Mouse (Mus musculus): ENCODE data around the gene Hps6. TPM values are rescaled to one million over a fixed set of nuclear protein-coding genes. Genes with fewer than 3 reads are reported as not detected.

Hps6 gene
- total RNA-seq, 2 experiments from 2014 or later: 6.1 to 6.5 TPM

DNA sequence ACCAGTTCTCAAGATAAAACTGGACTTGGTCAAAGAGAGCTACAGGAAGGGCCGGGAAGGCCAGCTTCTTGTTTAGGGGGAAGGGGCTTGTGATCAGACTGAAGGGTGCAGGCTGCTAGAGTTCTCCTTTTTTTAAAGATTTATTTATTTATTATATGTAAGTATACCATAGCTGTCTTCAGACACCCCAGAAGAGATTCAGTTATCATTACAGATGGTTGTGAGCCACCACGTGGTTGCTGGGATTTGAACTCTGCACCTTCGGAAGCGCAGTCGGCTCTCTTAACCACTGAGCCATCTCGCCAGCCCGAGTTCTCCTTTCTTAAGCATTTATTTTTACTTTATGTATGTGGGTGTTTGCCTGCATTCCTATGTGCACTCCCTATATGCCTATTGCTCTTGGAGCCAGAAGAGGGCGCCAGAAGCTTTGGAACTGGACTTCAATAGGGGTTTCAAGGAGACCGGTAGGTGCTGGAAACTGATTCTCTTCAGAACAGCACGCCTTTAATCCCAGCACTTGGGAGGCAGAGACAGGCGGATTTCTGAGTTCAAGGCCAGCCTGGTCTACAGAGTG, 25.5 kb downstream of the Hps6 start:
- intact Hi-C loops (cut with DNase I): no loop called here
- no peak for DNase-seq

DNA sequence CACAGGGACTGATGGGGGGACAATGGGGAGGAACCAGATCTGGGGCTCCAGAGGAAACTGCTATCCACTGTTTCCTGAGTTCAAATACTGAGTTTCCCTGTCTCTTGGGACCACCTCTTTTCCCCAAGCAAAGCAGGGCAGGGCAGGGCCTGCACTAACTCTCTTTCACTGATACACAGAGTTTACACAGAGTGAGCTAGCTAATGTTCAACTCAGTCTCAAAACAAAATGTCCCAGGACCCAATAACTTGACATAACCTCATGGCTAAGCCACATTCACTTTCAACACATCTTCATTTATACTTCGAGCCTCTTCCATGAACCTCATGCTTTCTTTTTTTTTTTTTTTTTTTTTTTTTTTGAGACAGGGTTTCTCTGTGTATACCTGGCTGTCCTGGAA, 26.3 kb downstream of the Hps6 start:
- intact Hi-C loops (cut with DNase I): no loop called here
- no peak for DNase-seq

DNA sequence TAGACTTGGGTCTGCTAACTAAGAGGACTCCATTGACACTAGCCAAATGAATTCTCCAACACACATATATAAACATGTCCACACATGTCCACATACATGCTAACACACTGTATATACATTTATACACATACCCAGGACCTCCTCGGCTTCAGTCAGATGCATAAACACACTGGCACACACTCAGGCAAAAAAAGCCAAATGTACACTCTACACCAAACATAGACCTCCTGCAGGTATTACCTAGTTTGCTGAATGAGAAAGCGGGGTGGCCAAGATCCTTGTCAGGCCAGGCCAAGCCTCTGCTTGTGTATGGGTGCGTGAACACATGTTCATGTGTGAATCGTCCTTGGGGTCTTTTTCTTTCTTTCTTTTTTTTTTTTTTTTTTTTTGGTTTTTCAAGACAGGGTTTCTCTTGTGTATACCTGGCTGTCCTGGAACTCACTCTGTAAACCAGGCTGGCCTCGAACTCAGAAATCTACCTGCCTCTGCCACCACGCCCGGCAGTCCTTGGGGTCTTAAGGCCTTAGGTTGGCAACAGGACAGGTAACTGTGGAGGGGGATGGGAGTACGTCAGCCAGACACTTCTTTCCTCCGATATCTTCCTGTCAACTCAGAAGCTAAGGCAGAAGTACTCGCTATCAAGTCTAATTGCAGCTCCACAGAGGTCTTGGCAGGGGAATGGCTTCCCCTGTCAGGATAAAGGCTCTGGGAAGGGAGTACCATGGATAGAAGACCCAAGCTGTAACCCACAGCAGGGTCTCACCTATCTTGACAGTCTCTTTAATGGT, 27.1 kb downstream of the Hps6 start:
- DNase-seq: no peak
- intact Hi-C loops (cut with DNase I): no loop called here

DNA sequence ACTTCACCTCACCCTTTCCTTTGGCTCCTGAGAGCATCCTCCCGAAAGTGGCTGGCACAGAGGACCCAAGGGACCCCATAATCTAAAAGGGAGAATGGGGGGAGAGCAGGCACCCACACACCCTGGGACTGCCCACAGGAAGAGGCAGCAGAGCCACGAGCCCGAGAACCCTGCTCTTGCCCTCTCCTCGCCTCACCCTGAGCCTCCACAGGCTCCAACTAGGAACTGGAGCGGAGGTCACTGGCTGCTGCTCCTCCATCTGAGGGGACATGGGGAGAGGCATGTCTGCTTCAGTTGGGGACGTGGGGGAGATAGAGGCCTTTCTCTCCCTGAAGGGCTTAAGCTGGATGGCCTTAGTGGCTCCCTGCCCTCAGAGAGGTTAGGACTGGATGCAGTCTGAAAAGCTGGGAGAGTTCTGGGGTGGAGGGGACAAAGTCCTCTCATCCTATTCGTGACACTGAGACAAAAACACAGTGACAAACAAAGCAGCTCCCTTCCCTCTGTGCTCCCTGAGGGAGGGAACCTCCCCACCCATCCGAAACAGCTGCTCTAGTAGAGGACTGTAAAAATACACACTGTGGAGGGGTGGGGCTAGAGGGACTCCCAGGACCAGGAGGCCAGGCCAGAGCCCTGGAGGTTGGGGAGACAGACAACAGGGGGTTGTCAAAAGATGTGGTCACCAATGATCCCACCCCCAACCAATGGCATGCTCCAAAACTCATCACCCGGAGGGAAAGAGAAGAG, 28.6 kb downstream of the Hps6 start:
- intact Hi-C loops (cut with DNase I): no loop called here
- DNase-seq: peak in 1 of 2 experiments; percentile 31

DNA sequence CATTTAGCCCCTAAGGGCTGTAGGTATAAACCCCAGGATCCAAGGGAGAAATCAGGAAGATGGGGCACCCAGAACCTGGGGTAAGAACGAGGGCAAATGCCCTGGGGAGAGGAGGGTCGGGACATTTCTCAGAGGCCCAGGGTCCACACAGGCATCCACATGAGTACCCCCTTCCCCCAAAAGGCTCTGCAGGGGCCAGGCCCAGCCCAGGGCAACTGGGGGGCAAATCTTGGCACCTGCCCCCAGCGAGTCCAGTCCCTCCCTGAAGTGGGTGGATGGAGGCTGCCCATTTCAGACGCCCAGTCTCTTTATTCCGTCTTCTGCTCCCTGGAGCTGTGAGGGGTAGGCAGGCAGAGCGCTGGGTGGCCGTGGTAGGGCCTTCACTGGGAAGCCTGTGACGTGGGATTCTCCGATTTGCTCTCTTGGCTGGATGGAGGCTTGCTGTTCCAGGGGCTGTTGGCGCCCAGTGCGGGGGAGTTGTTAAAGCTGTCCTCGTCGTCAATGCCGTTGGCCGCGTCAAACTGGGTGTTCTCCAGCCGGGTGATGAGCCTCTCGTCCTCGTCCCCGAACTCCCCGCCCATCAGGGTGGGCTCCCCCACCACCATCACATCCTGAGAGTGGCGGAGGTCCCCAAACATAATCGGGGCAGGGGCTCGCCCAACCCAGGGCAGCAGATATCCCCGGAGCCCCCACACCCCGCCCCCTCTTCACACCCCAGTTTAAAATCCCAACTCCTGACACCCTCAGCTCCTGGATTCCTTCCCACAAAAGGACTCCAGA, 29.6 kb downstream of the Hps6 start:
- DNase-seq: no peak
- intact Hi-C loops (cut with DNase I): no loop called here

DNA sequence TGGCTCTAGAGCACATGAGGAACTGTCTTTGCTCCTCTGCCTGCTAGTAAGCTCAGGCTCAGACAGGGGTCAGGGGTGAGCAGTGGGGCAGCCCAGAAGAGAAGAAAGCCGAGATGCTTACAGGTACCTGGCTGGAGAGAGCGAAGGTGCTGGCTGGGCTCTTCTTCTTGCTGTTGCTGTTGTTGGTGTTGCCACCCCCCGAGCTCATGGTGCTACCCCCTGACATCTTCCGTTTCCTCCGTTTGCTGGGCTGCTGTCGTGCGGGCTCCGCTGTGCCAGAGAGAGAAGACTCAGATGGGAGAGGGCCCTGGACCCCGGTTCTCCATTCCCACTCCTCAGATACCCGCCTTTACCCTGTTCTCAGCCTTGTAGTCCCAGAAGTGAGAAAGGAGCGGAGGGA, 30.6 kb downstream of the Hps6 start:
- DNase-seq: no peak
- intact Hi-C loops (cut with DNase I): no loop called here

DNA sequence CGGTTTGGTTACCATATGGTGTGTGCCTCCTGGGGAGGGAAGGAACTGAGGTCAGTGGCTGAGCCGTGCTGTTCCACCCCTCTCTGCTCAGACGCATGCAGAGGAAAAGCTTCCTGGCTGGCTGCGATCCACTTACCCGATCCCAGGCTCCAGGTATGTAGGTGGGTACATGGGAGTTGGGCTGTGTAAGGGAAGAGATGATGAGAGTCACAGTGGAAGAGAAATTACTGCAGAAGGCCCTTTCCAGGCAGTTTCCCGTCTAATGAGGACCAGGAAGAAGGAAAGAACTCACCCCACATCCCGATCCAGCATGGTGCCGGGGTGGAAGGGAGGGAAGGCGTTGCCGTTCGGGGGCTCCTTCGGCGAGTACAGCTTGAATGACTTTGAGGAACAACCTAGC, 32.7 kb downstream of the Hps6 start:
- no peak for DNase-seq
- intact Hi-C loops (cut with DNase I): no loop called here

DNA sequence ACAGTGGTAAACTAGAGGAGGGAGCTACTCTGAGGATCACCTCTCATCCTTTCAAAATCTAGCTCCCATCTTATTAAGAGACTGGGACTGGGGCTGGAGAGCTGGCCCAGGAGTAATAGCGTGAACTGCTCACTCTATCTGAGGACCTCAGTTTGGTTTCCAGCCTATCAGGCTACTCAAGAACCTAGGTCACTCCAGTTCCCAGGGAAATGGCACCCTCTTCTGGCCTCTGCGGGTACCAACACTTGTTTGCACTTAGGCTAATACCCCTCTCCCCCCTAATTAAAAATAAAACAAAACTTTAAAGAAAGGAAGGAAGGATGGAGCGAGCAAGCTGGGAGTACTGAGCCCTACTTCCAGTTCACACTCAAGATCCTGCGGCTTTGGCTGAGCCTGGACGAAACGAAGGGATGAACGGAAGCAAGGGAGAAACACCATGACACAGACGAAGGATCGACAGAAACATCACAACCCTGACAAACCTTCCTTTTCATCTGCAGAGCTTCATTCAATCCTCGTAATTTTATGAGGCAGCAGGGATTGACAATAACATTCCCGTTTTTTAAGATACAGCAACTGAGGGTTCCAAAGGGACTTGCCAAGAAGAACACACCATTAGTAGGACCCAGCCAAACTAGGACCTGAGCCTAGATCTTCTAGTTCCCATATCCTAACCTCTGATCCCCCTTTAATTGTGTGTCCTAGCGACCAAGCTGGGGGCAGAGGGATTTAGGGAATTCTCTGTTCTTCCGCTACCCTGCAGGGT, 33.4 kb downstream of the Hps6 start:
- DNase-seq: no peak
- intact Hi-C loops (cut with DNase I): no loop called here

DNA sequence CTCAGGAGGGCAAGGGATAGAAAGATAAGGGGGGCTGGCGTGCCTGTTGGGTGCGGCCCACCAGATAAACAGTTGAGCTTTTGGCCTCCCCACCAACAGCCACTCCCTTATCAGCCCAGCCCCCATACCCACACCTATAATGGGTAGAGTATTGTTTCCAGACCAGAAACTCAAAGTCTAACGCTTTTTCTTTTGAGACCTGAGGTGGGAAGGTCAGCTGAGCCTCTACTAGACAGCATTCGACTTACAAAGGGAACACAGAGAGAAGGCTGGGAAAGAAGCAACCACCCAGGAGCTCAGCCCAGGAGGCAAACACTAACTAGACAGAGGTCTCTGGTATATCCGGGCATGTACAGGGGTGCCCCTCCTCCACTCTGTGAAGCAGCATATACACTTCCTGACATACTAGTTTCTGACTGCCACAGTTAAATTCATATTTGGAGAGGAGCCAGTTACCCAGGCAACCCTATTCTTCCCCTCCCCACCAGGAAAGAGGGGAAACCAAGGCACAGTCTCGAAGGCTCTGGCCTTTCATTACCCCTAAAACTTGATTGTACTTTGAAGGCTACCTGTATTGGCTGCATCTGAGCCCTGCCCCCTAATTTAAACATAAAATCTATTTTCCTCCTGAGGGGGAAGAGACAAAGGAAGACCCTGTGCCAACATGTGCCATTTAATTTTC, 34.1 kb downstream of the Hps6 start:
- DNase-seq: no peak
- intact Hi-C loops (cut with DNase I): no loop called here

DNA sequence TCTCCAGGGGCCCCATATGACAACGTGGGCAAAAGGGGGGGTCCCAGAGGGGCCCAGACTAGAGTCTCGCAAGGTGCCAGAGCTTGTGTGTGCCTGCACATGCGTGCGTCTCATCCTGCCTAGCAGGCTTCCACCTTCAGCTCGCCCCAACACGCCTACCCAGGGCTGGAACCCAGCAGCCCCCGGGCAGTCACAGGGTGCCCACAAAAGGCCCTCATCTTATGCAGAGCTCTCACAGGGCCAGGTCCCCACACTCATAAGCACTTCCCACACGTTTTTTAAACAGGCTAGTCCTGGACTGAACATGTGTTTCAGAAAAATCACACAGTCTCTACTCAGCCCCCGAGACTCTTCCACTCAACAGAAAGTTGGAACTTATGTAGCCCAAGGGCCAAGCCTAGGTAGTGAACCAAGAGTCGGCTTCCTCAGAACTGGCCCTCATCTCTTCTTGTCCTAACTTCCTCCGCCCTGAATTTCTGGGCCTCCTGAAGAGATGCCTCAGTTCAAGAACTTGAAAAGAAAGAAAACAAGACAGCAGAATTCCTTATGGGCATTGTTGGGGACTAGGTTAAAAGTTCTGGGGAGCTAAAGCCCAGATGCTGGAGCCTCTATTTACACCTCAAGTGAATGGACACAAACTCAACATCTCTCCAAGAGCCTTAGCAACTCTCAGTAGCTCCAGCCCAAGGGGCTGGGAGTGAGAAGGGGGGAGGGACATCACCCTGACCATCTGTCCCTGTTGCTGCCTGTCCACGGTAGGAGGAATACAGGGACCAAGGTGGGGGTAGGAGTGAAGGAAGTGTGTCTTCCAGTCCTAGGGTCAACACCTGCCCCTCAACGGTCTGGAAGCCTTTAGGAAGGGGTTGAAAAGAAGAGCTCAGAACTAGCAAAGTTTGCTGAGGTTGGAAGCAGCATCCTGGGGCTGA, 34.9 kb downstream of the Hps6 start:
- intact Hi-C loops (cut with DNase I): no loop called here
- no peak for DNase-seq

DNA sequence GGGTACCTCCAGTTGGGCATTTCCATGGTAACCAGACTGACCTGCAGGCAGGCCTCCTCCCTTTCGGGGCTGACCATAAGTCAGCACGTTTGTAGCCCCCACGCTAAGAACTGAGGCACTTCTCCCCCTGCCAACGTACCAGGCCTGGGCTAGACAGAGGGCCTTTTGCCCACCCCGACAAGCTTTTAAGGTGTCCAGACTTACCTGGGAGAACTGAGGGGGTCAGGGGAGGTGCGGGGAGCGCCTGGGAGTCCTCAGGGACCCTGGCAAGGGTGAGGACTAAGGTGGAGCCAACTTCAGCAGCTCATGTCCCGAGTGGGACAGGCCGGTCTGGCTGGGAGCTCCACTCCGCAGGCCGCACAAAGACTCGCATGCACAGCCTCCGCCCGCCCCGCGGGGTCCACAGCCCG, 35.5 kb downstream of the Hps6 start:
- intact Hi-C loops (cut with DNase I): no loop called here
- peak; percentile 39 to 41 for DNase-seq

DNA sequence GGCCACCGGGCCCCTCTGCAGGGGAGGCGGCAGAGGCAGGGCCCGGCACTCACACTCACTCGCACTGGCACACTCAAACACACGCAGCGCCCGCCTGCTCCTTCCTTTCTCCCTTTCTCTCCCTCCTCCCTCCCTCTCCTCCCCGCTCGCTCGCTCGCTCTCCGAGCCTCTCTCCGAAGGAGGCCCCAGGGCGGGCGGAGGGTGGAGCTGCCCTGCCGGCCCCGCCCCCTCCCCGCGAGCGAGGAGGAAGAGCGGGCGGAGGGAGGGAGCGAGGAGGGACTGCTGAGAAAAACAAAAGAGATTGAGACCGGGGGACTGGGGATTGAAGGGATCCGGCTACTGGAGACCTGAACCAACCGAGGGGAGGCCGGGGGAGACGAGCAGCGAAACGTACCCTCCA, 36.2 kb downstream of the Hps6 start:
- intact Hi-C loops (cut with DNase I): no loop called here
- DNase-seq: peak; percentile 90

DNA sequence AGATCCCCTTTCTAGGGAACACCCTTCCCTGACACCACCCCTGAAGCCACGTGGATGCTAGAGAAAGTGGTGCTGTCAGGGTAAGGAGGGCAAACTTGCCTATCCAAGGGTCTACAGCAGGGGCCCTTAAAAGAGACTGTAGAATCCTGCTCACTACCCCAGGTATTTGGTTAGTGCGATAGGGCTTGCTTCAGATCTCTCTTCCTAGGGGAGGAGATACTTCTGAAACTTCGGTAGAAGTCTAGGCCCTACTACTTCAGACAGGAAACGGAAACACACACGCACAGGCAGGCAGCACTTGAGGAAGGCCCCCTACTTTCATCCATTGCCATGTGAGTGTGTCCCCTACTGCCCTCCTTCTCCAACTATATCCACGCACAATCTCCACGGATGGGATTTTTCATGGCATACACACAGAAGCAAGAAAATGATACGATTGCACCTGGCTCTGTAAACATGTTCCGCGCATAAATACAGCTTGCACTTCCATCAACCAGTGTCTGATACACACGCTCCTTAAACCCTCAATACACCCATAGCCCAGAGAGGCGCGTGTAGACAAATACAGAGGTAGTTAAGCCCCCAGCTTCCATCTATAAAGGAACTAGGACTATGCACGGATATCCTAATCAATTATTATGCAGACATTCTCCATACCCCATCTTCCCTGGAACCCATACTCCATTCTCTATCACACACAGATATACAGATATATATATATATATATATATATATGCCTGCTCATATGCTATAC, 37.0 kb downstream of the Hps6 start:
- no peak for DNase-seq
- intact Hi-C loops (cut with DNase I): no loop called here

DNA sequence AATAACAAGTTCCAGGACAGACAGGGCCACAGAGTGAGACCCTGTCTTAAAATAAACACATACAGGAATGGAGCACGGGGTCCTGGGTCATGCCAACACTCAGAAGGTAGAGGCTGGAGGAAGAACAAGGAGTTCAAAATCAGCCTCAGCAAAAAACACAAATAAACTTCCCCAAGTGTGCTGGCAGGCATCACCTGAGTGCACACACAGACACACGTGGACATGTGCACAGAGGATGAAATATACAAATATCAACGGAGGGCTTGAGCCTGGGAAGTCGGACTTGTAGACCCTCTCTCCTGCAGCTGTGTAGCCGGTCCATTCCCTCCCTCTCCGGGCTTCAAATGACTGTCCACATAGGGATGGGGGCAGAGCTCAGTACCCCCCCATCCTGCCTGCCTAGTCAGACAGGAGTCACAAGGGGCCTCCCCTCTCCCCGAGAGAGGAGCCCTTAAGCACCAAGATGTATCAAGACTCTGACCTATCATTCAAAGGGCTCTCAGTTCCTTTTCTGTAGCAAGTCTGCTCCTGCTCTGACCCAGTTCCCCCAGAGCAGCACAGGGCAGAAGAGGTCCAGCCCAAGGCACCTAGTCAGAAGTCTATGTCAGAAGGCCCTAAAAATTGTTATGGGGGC, 38.1 kb downstream of the Hps6 start:
- no peak for DNase-seq
- intact Hi-C loops (cut with DNase I): no loop called here

DNA sequence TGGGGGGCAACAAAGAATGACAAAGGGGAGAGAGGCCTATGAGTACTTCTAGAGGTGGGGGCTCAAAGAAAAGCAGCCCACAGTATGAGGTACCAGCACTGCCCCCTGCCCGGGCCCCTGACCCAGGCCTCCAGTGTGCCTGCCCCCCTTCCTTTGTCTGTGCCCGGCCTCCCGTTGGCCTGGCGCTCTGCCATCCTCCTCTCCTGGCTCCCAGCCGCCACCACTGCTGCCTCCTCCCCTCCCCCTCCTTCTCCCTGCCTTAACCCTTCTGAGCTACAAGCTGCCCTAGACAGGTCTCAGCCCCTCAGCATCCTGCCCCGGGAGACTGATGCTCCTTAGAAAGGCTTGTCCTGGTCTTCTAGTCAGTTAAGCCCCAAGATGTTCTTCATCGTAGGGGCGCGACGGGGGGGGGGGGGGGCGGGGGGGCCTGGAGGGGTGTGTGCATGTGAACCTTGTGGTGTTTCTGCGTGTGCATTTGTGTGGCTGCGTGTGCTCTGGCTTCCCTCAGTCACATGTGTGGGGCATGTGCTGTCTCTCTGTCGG, 38.7 kb downstream of the Hps6 start:
- peak; percentile 92 to 93 for DNase-seq
- intact Hi-C loops (cut with DNase I): no loop called here

DNA sequence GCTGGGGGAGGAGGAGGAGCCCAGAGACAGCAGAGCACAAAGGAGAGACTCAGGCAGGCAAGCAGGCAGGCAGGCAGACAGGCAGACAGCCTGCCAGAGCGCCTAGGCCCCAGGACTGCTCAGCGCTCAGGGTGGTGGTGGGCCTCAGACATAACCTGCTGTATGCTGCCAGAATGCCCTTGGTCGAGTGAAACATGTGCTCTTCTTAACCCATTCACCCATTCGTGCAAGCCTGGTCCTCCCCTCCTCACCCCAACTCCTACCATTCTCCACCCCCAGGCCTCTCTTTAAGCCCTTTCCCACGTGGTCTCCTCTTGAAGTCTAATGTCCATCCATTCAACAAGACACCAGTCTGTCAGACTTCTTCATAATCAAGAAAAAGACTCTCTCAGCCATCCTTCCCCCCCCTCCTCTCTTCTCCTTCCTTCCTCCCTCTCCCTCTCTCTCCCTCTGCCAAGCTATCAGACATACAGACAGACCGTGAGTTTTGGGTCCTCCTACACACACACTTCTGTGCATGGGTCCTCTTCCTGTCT, 39.2 kb downstream of the Hps6 start:
- peak in 1 of 2 experiments; percentile 50 for DNase-seq
- intact Hi-C loops (cut with DNase I): no loop called here

DNA sequence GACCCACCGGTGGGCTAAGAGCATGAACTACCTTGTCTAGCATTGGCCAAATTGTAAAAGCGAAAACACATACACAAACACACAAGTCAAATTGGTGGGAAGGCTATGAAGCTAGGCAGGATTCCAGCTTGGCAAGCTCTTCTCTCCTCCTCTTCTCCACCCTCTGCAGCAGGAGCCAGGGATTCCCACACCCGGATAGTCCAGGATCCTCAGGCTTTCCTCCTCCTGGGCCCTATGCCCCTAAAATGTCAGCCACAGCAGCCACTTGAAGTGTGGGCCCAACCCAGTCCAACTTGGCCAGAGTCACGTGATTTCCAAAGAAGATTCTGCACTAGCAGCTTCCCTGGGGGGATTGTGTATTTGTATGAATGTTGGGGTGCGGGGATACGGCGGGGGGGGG, 40.1 kb downstream of the Hps6 start:
- intact Hi-C loops (cut with DNase I): no loop called here
- peak; percentile 56 to 60 for DNase-seq
